Mouse (Mus musculus) frontal cortex, postnatal 14 days (tissue): ENCODE data around the gene Cyth3.

Source experiments
- DNase-seq, 2 experiments: peaks; one replicate each; pipeline ENCODE4 v3.0.0; 2022; ENCODE audit warnings: low spot score in 2 of 2

Cyth3 gene

GRCm38 (mm10) chr5:143621893-143622622, at the start of gene Cyth3:
Gene Cyth3 (plus strand): TSS chr5:143622447.
- DNase-seq: peak; percentile 87 to 95

DNA sequence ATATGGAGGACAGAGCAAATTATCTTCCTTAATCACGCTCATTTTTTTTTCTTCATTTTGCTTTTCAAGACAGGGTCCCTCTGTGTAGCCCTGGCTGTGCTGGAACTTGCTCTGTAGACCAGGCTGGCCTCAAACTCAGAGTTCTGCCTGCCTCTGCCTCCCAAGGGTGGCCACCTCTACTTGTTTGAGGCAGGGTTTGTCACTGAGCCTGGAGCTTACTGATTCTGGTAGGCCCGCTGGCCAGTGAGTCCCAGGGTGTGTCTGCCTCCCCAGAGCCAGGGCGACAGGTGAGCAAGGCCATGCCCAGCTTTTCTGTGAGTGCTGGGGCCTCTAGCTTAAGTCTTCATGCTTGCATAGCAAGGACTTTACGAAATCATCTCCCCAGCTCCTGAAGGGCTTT, 49.2 kb upstream of the Cyth3 start:
- DNase-seq: no peak

DNA sequence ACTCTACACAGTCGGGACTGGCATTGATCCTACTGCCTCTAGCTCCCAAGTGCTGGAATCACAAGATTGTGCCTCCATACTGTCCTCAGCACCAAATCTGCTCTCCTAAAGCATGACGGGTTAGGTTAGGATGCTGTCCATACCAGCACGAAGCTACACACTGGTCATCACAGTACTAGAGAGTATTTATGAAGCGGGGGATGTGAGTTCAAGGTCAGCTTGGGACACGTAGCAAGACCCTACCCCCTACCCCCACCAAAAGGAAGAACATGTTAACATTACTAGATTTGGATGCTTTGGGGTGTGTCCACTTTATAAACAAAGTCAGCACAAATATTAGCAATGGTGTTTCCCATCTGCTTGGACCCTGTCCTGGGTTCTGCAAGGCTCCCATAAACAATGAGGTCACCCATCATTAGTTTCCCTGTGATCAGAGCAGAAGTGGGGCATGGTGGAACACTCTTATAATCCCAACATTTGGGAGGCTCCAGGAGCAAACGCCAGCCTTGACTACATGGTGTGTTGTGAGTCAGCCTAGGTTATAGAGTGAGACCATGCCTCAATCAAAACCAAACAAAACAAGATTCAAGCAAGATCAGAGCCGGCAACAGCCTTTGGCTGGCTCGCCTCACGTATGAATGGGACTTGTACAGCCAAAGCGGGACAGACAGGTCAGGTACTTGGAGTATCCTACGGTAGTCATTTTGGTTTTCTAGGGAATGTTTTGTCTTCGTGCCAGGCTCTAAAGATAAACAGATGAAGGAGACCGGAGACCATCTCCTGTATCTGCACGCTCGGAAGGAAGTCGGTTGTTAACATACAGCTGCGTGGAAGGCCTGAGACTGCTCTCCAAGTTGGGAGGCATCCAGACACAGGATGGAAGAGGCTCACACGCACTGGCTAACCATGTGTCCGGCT, 47.7 kb upstream of the Cyth3 start:
- DNase-seq: no peak

GRCm38 (mm10) chr5:143579537-143580203, 42.6 kb upstream of the Cyth3 start:
- no peak for DNase-seq

- no peak for DNase-seq
These were observed 41.3 kb upstream of the Cyth3 start for GRCm38 (mm10) chr5:143580982-143581381.

GRCm38 (mm10) chr5:143581874-143582273, 40.4 kb upstream of the Cyth3 start:
- DNase-seq: no peak

DNA sequence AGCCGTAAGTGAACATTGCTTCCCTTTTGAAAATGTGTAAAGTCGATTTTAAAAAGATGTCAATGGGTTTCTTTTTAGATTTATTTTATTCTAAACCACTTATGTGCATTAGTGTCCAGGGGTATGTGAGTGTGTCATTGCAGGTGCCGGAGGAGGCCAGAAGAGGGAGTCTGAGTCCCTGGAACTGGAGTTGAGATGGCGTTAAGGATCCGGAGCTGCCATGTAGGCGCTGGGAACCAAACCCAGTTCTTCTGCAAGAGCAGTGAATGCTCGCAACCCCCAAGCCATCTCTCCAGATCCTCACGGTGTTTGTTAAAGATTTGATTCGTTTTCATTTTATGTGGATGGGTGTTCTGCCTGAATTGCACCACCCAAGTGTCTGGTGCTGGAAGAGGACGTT, 39.2 kb upstream of the Cyth3 start:
- DNase-seq: no peak

DNA sequence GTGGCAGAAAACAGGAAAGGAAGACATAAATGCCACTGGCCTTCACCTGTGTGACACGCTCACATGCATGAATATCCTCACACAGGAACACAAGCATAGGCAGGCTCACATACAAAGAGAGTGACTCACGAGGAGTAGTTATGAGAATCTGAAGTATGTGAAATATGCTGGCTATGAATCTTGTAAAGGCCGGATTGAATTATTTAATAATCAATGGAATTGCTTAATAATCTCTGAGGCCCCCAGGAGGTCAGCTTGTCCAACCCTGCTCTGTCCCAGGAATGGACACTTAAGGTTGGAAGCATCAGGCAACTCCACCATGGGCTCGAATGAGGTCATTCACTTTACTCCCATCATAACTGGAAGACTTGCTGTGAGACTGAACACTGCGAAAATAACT, 37.3 kb upstream of the Cyth3 start:
- no peak for DNase-seq

DNA sequence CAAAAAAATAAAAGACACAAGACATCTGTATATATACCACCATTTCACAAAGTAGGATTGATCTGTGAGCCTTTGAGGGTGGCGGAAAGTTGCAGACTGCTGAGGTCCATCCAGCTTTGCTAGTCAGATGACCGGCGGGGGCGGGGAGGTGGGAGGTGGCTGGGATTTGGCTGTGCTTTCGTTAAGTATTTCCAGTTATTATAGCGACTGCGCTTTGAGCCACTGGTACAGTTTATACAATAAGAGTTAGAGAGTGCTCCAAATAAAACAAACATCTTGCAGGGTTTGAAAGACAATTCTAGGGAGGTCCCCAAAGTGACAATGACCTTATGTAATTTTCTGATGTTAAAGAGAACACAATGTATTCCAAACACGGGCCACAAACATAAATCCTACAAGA, 35.9 kb upstream of the Cyth3 start:
- no peak for DNase-seq

GRCm38 (mm10) chr5:143589108-143589507, 33.1 kb upstream of the Cyth3 start:
- DNase-seq: no peak

DNA sequence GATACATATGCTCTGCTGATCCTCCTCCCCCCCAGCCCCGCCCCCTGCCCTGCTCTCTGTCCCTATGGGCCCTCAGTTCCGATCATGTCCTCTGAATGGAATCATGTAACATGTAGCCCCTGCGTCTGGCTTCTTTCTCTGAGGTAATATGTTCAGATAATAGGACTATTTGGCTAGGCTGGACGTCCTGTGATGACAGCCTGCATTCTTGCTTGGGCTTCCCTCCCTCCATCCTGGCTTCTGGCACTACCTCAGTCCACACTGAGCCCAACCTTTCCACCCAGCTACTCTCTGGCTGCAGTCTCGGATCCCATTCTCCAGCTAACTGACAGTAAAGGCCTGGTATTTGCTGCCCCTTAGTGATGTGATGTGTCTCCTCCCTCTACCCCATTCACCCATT, 29.3 kb upstream of the Cyth3 start:
- DNase-seq: no peak

DNA sequence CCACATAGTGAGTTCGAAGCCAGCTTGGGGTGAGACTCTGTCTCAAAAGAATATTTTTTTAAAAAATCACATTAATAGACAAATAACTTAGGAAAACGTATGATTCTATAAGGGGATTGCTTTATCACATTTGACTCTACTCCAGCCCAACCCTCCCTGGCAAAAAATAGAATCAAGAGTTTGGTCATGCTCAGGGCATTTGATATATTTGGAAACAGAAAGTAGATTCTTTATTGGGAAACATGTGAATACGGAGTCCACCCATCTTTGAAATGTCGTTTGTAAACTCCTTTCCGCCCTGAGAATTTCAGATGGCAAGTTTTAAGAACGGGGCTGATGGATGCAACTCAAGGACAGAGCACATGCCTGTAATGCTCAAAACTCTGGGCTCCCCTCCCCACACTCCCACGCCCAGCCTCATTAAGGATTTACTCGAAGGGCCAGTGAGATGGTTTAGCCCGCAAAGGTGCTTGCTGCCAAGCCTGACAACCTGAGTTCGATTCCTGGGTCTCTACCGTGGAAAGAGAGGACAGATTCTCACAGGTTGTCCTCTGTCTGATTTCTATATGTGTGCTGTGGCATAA, 28.6 kb upstream of the Cyth3 start:
- no peak for DNase-seq

DNA sequence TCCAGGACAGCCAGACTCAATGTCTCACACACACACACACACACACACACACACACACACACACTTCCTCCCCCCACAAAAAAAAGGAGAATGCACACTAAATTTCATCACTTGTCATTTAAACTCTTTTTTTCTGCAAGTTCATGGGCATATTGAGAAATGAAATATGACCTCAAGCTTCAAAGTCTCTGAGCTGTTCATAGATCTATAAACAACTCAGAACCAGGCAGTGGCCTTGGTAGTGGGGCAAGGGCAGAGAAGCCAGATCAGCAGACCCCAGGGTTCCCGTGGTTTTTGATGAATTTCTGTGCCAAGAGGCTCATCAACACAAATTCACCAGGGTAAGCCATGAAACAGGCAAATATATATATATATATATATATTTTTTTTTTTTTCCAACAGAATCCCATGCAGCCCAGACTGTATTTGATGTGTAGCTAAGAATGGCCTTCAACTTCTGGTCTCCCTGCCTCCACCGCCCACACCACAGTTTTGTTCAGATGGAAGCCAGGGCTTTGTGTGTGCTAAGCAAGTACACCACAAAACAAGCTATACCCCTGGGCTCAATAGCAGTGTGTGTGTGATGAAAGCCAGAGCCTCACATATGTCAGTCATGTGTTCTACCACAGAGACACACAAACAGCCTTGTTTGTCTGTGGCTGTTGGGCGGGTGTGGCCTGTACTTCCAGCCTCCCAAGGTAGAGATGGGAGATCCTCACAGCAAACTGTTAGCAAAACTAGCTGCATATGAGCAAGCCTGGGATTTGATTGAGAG, 27.8 kb upstream of the Cyth3 start:
- DNase-seq: no peak

DNA sequence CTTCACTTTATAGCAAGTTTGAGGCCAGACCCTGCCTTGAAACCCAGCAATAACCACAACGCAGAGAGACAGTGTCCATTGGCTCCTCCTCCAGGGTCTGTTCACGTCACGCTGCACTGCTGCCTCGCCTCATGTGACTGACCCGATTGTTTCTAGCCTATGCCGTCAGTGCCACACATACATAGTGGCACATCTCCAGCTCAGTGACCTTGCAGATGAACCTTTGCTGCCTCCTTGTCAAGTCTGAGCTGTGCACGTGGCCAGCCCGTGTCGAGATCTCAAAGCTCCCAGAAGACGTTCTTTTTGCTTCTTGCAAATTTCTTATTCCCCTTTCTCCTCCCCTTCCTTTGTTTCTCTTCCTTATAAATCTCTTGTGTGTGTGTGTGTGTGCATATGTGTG, 20.2 kb upstream of the Cyth3 start:
- no peak for DNase-seq

DNA sequence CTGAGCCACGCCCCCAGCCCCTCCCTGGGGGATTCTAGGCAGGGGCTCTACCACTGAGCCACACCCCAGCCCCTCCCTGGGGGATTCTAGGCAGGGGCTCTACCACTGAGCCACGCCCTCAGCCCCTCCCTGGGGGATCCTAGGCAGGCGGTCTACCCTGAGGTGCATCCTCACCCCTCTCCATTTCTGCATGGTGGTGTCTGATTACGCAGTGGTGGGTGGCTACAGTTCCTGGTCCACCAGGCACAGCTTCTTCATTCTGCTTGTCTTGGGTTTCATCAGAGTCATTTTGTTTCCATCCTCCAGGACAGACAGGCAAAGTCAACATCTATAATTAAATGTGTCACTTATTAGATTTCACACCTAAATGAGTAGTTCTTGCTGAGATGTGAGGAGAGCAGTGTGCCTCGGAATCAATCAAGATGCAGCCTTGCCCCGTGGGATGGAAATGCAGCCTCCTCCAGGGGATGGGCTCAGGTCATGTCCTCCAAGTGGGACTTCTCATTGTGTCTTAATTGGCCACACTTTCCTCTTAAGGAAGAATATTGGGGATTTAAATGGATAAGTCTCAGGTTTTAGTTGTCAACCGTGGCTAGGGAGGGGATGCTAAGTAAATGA, 18.0 kb upstream of the Cyth3 start:
- DNase-seq: no peak

- no peak for DNase-seq
These were observed 15.5 kb upstream of the Cyth3 start for GRCm38 (mm10) chr5:143606756-143607155.

DNA sequence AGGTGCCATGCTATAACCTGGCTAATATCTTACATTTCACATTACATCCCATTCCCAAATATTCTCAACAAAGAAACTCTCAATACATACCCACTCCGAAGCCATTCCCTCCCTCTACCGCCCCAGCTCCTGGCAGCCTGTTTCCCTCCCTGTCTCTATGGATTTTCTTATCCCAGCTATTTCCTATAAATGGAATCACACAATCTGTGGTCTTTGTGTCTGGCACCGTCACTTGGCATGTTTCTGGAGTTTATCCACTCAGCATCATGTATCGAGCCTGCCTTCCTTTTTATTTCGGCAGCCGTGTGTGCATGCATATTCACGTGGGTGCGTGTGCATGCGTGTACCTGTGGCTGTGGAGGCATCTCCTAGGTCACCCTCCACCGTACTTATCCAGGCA, 14.1 kb upstream of the Cyth3 start:
- peak in 1 of 2 experiments; percentile 37 for DNase-seq

DNA sequence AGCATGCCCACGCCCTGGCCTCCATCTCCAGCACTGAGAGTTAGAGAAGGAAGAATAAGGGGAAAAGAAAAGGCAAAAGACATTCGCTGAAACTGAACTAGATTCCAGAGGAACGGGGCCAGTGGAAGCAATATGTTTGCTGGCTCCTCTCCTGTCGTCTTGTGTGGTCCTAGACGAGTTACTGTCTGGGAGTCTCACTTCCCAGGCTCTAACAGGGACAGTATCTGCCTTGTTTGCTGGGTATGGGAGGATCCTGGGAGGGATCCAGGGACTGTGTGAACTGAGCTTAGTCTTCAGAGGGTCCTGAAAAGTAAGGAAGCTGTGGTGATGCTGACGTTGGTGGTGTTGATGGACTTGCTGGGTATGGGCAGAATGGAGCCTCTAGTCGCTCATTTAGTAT, 10.3 kb upstream of the Cyth3 start:
- DNase-seq: no peak

GRCm38 (mm10) chr5:143613265-143613664, 9.0 kb upstream of the Cyth3 start:
- no peak for DNase-seq

GRCm38 (mm10) chr5:143614519-143614918, 7.7 kb upstream of the Cyth3 start:
- DNase-seq: no peak

DNA sequence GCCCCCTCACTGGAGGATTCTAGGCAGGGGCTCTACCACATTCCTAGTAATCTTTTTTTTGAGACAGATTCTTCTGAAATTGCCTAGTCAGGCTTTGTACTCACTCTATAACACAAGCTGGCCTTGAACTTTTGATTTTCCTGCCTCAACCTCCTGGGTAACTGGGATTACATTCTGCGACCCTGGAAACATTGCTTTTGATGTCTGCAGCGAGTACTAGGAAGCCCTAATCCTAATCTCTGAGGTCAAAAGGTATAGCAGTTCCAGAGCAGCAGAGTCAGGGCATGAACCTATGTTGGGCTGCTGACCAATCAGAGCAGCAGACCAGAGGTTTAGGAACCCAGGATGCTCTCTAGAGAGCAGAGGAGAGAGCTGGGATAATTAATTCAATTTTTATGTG, 6.9 kb upstream of the Cyth3 start:
- no peak for DNase-seq
